Mouse (Mus musculus) testis, postnatal 10 days (tissue): Measurements from ENCODE around the gene Commd1.

Experiments
- DNase-seq: peaks from one replicate; pipeline ENCODE4 v3.0.0; 2021; ENCODE audit warnings: low spot score

Commd1 gene

GRCm38 (mm10) chr11:22859301-22859632, 122.9 kb downstream of the Commd1 start:
- no peak for DNase-seq

DNA sequence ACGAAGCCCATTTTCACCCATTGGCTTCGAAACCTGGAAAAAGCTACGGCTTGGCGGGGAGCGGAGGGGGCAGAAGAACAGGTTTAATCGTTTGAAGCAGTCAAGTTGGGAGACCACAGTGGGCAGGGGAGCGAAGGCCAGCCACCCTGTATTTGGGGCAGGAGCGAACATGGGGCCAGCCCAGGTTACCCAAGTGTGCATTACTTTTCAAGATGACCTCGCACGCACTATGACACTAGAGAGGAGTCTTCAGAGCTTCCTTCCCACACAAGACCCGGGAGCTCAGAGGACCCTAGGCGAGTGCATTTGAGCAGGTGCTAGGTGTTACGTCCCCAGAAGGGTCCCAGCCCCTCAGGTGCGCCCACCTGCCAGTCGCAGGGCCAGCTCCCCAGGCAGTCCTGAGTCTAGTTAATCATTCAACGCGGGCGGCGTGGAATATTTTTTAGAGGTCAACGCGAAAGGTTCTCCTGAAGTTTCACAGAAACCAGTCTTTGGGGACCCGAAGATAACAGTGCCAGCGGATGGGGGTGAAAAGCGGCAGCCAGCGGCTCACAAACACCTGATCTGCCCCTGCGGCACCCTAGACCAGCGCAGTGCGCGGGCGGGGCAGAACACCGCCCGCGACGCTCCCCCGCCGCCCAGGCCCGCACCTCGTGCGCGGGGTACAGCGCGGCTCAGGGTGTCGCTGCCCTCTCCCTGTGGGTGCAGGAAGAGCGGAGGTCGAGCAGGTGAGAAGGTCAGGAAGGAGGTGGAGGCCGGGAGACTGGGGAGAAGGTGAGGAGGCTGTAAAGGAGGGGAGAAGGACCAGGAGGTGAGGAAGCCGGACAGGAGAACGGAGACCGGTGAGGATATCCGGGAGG, 123.5 kb downstream of the Commd1 start:
- DNase-seq: peak; percentile 48

- no peak for DNase-seq
Measured at GRCm38 (mm10) chr11:22857705-22858440, 124.3 kb downstream of the Commd1 start.

- no peak for DNase-seq
Measured at GRCm38 (mm10) chr11:22857106-22857704, 125.0 kb downstream of the Commd1 start.

DNA sequence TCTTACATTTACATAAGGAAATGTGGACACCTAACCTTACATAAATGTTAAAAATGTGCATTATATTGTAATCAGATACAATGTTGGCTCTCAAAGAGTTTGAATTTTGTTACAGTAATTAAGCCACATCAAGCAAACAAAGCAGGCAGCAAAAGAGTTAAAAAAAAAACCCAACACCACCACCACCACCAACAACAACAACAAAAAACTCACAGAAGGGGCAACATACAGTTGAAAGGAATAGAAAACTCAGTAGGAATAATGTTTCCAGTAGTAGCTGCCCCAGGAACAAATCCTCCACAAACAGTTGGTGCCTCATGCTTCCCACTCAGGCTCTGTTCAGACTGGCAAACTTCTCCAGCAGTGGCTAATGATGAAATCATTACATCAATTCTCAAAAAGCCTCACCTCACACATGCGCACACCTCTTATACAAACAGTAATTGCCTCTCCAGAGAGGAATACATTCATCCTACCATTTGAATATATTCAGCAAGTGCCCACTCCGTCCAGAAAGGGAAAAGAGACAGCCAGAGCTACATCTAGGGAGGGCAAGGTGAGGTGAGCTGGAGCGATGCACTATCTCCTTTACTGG, 125.7 kb downstream of the Commd1 start:
- DNase-seq: no peak

GRCm38 (mm10) chr11:22854571-22854970, 127.6 kb downstream of the Commd1 start:
- DNase-seq: no peak

DNA sequence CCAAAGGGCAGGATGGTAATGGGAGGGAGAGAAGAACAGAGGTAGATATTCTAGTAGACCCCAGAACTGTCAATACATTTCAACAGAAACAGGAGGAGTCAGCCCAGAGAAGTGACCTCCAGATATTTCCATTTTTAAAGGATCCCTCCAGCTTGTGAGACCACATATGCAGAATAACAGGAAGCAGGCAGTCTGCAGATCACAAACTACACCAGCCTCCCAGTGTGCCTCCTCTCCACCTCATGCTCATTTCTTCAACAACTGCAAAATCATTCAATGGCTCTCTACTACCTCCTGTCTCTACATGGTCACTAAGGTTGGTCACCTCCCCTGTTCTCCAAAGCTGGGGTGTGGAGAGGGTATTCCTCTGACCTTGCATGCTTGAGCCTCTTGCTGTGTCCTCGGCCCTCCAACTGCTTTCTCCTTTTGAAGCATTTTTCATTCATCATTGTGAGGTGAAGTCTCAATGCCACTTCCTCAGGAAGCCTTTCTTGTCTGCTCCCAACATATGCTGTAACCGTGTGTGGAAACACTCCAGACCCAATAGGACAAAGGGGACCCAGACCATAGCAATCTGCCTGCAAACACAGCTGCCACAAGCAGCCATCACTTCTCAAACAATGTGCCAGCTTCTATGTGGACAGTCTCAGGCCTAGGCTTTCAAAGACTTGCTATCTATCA, 128.6 kb downstream of the Commd1 start:
- no peak for DNase-seq

DNA sequence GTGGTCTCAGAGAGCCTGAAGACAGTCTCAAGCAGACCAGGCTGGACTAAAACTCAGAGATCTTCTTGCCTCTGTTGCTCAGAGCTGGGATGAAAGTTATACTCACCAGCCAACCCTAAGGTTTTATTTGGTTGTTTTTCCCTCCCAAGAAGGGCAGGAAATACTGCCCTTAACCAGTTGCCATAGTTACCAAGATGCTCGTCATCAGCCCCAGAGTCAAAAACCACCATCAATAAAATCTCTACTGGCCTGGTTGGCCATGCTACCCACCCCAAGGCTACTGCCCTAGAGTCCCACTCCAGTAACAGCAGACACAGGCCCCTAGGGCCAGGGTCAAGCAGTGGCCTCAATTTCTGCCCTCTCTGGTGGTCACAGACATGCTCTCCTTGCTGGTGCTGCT, 129.7 kb downstream of the Commd1 start:
- no peak for DNase-seq

DNA sequence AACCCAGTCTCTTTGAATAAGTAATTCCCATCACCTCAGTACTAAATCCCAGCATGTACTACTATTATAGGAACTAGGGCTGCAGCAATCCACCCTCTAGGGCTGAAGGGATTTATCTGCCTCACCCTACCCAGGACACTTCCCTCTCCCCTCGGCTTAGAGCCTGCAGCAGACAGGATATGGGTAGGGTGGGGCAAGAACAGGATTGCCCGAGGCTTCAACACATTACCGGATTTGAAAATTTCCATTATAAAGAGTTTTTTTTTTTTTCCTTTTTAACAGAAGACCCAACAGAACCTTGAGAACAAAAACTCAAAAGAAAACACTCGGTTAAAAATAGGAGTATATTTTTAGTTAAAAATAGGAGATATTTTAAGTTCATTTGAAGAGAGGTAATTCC, 130.8 kb downstream of the Commd1 start:
- no peak for DNase-seq

DNA sequence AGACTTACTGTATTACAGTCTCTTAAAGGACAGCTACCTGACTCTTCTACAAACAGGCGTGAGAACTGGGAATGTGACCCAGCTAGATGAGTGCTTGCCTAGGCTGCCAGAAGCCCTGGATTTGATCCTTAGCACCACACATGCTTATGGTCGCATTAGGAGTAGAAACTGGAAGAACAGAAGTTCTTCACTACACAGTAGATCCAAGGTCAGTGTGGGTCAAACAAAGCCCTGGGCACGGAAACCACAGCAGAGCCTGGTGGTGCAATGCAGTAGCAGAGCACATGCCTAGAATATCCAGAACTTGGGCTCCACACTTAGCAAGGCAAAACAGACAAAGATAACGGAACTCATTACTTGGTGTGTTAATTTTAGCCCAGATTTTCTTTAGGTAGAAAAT, 132.1 kb downstream of the Commd1 start:
- no peak for DNase-seq

DNA sequence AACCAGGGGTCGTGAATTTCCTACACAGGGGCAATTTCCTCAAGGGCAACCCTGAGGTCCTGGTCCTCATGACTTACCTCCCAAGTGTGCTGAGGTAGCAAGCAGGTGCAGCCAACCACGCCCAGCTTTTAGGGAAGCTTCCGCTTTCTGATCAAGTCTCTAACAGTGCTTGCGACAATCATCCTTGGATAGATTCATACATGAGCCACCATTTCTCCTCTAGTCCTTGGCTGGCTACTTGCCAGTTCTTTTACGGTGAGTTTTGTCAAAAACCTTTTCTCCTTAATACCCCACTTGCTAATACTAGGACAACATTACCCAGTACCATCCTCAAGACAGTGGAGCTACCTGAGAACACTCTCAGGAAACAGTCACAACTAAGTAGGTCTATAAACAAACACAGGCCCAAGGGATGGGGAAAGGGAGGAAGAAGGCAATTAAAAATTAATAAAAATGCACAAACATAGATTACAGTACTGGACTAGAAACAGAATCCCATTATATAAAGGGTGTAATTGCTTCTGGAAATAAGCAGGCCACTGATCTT, 133.5 kb downstream of the Commd1 start:
- DNase-seq: no peak

GRCm38 (mm10) chr11:22847732-22848648, 134.2 kb downstream of the Commd1 start:
- DNase-seq: no peak

GRCm38 (mm10) chr11:22846960-22847731, 135.0 kb downstream of the Commd1 start:
- DNase-seq: no peak
